Mouse (Mus musculus): ENCODE results near the gene Naga. TPM values are rescaled to one million over a fixed set of nuclear protein-coding genes. Genes with fewer than 3 reads are reported as not detected.

Naga gene
- polyA plus RNA-seq, 1 experiment = not detected

GRCm38 (mm10) chr15:82290252-82290651 lies 48.5 kb downstream of the Naga start:
- no peak overlapping the region for H3K4me3 ChIP-seq (ENCODE audit: insufficient read depth, low read depth, low read length)
- WGBS = 88% methylated on average over 7 of the region's 7 CpGs
- TF ChIP-seq POLR2A (IDR thresholded peaks at IDR 0.05; ENCODE audit: insufficient read depth, low read depth, low read length) (no peak), CTCF (IDR thresholded peaks at IDR 0.05; ENCODE audit: insufficient read depth, low read depth, low read length) (no peak)
- H3K27ac ChIP-seq (ENCODE audit: insufficient read depth, low read depth, low read length) = no peak overlapping the region
- peaks cover 5% of the 10 kb centered on the region for H3K4me1 ChIP-seq (ENCODE audit: control insufficient read depth, insufficient read depth, low read length)

DNA sequence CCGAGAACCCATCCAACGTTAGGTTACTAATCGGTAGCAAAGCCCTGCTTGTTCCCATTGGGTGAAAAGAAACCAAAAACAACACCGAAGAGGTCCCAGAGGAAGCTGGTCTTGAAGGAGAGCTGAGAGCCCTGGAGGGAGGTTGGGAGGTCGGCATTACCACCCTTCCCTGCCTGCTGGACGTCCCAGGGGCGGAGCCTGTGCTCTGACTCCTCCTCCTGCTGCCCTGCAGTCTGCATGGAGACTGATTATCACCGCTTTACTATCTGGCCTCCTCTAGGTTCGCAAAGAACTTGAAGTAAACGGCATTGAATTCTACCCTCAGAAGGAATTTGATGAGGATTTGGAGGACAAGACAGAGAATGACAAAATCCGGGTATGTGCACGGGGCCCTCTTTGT lies 52.6 kb downstream of the Naga start:
- TF ChIP-seq CTCF (IDR thresholded peaks at IDR 0.05; ENCODE audit: insufficient read depth, low read depth, low read length) (no peak), POLR2A (IDR thresholded peaks at IDR 0.05; ENCODE audit: insufficient read depth, low read depth, low read length) (no peak)
- WGBS = 74% methylated on average over 12 of the region's 12 CpGs
- no peak overlapping the region for H3K27ac ChIP-seq (ENCODE audit: insufficient read depth, low read depth, low read length)
- H3K4me3 ChIP-seq (ENCODE audit: insufficient read depth, low read depth, low read length) = no peak overlapping the region
- H3K4me1 ChIP-seq (ENCODE audit: control insufficient read depth, insufficient read depth, low read length) = no peaks in the 10 kb centered on the region

GRCm38 (mm10) chr15:82280638-82281037 lies 58.1 kb downstream of the Naga start:
- no peak overlapping the region for H3K4me3 ChIP-seq (ENCODE audit: insufficient read depth, low read depth, low read length)
- no peak for TF ChIP-seq CTCF (IDR thresholded peaks at IDR 0.05; ENCODE audit: insufficient read depth, low read depth, low read length)
- no peak for TF ChIP-seq POLR2A (IDR thresholded peaks at IDR 0.05; ENCODE audit: insufficient read depth, low read depth, low read length)
- H3K27ac ChIP-seq (ENCODE audit: insufficient read depth, low read depth, low read length) = no peak overlapping the region
- 50% methylated on average over 4 of the region's 4 CpGs for WGBS
- peaks cover 21% of the 10 kb centered on the region for H3K4me1 ChIP-seq (ENCODE audit: control insufficient read depth, insufficient read depth, low read length)

Other genes with a start within 250 kb of the Naga start
- gene Ccdc134, start 211.0 kb downstream of the Naga start, polyA plus RNA-seq (2012; ENCODE audit: insufficient read depth, insufficient read length, low replicate concordance, missing spikeins) = not detected in 2 replicates
- gene Srebf2, start 191.7 kb downstream of the Naga start, polyA plus RNA-seq (2012; ENCODE audit: insufficient read depth, insufficient read length, low replicate concordance, missing spikeins) = 282 TPM in 1 of 2 replicates, not detected in the other
- not detected in 2 replicates for gene Shisa8, start 126.1 kb downstream of the Naga start, polyA plus RNA-seq (2012; ENCODE audit: insufficient read depth, insufficient read length, low replicate concordance, missing spikeins)
- not detected in 2 replicates for gene Tnfrsf13c, start 114.6 kb downstream of the Naga start, polyA plus RNA-seq (2012; ENCODE audit: insufficient read depth, insufficient read length, low replicate concordance, missing spikeins)
- gene Cenpm, start 94.2 kb downstream of the Naga start, polyA plus RNA-seq (2012; ENCODE audit: insufficient read depth, insufficient read length, low replicate concordance, missing spikeins) = not detected in 2 replicates
- gene 1500009C09Rik, start 86.5 kb downstream of the Naga start, polyA plus RNA-seq (2012; ENCODE audit: insufficient read depth, insufficient read length, low replicate concordance, missing spikeins) = not detected in 2 replicates
- gene Sept3, start 64.0 kb downstream of the Naga start, polyA plus RNA-seq (2012; ENCODE audit: insufficient read depth, insufficient read length, low replicate concordance, missing spikeins) = 252 and 297 TPM in 2 replicates
- not detected in 2 replicates for gene Wbp2nl, start 40.0 kb downstream of the Naga start, polyA plus RNA-seq (2012; ENCODE audit: insufficient read depth, insufficient read length, low replicate concordance, missing spikeins)
- gene Pheta2, start within 50 bp of the Naga start, polyA plus RNA-seq (2012; ENCODE audit: insufficient read depth, insufficient read length, low replicate concordance, missing spikeins) = not detected in 2 replicates
- gene Smdt1, start within 50 bp of the Naga start, polyA plus RNA-seq (2012; ENCODE audit: insufficient read depth, insufficient read length, low replicate concordance, missing spikeins) = not detected in 2 replicates
- gene Ndufa6, start 15.4 kb upstream of the Naga start, polyA plus RNA-seq (2012; ENCODE audit: insufficient read depth, insufficient read length, low replicate concordance, missing spikeins) = not detected in 2 replicates
- gene Cyp2d22, start 41.3 kb upstream of the Naga start, polyA plus RNA-seq (2012; ENCODE audit: insufficient read depth, insufficient read length, low replicate concordance, missing spikeins) = not detected in 2 replicates
- not detected in 2 replicates for gene Cyp2d11, start 55.1 kb upstream of the Naga start, polyA plus RNA-seq (2012; ENCODE audit: insufficient read depth, insufficient read length, low replicate concordance, missing spikeins)
- not detected in 2 replicates for gene Cyp2d10, start 68.3 kb upstream of the Naga start, polyA plus RNA-seq (2012; ENCODE audit: insufficient read depth, insufficient read length, low replicate concordance, missing spikeins)
- gene Cyp2d9, start 94.5 kb upstream of the Naga start, polyA plus RNA-seq (2012; ENCODE audit: insufficient read depth, insufficient read length, low replicate concordance, missing spikeins) = not detected in 2 replicates
- gene Cyp2d12, start 216.1 kb upstream of the Naga start, polyA plus RNA-seq (2012; ENCODE audit: insufficient read depth, insufficient read length, low replicate concordance, missing spikeins) = not detected in 2 replicates

Measured in olfactory bulb, adult 2 months (tissue).